Mouse (Mus musculus): ENCODE measurements at regions not wholly inside any gene's neighbourhood (a gene's known extent, or its start where the extent isn't known, plus 50 kb on each side); places are given as distances from the start of the nearest gene placed in this dataset.

DNA sequence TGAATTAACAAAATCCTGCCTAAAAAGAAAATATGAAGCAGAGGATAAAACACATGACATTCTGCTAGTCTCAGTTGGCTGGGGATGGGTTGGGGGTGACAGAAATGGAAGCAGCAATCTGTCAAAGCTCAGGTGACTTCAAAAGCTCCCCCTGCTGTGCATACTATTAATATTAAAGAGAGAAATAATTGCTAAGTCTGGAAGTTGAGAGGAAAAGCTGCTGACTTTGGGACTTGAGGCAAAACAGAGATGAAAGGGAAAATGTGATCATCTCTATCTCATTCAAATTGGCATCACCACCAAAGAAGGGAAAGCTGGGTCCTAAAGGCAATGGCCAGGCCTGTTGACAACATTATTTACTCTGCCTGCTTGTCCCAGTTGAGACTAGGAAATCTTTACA, 90.8 kb downstream of the Rpe65 start:
- no peak for DNase-seq

DNA sequence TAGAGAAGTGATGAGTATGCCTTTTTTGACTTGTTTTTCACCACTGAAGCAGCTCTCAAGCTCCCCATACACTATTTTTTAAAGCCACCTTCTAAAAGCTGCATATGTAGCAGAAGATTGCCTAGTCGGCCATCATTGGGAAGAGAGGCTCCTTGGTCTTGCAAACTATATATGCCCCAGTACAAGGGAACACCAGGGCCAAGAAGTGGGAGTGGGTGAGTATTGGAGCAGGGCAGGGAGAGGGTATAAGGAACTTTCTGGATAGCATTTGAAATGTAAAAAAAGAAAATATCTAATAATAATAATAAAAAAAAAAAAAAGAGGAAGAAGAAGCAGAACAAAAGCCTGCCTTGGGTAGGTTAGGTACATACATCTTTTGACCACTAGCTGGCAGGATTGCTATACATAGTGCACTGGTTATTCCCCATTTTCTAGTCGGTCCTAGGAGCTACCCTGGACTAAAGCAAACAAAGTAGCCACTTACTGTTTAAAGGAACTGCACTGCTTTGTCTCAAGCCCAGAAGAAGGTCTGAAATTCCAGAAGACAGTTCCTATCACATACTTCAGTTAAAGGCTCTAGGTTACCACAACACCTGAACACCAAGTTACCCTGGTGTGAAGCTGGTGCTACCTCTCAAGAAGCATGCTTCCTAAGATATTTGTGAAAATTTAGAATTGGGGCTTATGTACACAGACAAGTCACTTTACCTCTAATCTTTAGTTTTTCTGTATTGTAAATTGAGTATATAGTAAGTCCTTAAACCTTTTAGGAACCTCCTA, 114.9 kb upstream of the Wls start:
- peak; percentile 67 for DNase-seq

DNA sequence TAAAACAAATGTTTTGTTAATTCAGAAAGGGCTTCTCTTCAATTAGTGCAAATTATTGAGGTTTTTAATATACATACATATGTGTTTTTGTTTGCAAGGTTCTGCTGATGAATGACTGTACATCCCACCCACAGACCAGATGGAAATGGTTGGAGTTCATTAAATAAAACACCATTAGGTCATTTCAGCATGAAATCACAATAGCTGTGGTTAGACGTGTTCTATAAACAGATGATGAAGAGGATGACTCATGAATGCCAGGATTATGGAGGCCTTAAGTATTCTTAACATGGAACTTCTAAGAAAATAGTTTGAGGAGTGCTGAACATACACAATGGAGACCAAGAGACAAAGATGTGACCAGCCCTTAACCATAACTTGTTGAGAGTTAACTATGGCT, 107.3 kb upstream of the Wls start:
- no peak for DNase-seq

DNA sequence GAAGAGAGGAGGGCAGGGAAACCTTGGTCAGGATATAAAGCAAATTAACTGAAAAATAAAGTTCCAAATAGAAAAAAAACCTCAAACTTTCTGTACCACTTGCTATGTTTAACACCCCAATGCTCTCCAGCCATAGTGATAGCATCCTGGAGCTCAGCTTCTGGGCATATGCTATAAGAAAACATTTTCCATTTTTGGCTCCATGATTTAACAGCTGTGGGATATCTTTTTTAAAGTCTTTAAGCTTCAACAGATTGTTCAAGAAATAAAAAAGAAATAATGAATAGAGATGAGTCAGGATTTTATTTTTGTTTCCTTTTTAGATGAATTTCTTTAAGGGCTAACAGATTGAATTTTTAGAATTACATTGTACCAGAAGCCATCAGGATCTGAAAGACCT, 106.3 kb upstream of the Wls start:
- no peak for DNase-seq

DNA sequence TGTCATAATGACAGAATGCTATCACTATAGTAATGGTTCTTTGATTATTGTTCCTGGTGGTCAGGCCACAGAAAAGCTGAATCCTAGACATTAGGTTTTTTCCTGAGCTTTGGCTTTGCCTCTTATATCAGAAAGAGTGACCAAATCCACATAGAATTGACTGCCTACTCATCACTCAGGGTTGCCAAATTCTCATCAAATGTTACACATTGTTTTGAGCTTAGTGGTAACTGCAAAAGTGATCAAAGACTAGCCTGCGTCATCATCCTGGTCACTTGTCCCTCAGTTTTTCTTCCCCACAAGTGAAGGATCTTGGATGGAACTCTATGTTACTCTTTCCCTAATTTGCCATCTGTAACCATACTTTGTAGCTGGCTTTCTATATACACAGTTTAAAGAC, 104.9 kb upstream of the Wls start:
- no peak for DNase-seq

DNA sequence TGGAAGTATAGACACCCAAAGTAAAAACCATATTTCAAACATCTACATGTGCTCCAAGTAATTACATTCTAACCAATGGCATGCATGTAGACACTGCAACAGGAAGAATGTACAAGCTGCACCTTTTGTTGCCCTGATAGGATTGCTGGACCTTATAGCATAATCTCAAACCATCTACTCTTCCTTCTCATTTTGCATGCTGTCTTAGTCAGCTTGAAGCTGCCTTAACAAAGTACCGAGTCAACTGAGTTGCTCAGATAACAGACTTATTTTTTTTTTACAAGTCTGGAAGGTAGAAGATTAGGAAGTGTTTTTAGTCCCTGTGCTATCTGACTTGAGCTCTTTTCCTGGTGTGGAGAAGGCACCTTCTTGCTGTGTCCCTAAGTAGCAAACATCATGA, 103.4 kb upstream of the Wls start:
- DNase-seq = no peak

DNA sequence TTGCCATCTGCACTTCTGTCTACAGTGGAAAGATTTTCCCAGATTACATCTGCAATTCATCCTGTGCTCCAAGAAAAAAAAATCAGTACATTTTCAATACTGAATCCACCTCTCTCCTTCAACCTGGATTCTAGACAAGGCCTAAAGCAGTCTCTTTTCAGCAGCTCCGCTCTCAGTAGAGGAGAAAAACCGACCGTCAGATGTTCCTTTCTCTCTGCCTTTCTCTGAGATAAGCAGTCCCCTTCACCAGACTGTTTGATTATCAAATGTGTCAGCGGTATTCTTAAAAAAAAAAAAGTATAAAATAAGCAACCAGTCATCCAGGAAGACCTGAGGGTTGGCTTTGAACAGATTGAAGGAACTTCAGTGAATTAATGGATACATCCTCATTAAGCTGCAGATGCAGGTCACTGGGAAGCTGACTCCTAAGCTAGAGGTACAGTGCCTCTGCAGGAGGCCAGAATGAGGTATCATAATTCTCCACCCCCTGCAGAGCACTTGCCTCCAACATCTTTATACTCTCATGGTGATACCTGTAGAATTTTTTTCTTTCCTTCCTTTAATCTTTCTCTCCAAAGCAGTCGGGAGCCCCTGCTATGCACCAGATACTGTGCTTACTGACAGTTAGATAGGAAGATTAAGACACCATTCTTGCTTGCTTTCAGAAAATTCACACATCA, 98.7 kb upstream of the Wls start:
- no peak for DNase-seq

DNA sequence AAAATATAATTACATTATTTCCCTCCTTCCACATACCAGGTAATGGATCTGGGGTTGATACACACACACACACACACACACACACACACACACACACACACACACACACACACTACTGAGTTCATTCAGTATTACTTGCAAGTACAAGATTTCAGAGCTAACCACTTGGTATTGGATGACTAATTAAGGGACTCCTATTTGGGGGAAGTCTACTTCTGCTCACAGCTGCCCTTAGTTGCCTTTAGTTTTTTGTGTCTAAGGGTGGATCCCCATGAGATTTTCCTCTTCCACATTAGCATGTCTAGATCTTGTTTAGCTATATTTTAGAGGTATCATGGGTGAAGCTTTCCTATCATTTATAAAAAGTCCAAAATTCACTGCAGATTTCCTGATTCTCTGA, 97.7 kb upstream of the Wls start:
- DNase-seq = no peak

DNA sequence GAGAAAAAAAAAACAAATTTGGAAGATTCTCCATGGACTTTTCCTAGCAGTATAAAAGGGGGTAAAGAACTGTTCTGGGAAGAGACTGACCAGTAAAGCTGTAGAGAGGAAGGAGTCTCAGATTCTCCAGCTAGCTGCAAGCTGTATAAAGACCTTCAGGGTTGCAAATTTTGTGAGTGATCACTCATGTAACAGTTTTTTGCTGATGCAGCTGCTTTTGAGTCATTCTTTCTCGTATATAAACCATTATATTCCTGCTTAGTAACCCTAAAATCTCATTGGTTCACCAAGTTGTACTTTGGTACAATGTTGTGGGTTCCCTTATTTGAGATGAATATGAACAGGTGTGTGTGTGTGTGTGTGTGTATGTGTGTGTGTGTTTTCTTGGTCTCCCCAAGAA, 79.7 kb upstream of the Wls start:
- DNase-seq = no peak

DNA sequence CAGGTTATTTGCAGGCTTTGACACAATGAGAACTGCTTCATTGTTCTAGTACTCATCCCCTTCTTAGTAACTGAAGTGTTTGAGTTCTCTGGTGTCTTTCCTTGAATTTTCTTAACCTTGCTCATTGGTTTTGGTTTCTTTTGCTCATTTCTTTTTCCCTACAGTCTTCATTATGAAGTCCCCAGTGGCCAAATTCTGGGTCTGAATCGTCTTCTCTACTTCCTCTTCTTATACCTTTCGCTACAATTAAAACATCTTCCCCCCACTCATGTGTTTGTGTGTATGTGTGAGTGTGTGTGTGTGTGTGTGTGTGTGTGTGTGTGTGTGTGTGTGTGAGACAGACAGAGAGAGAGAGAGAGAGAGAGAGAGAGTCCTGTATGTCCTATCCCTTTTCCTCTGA, 79.2 kb upstream of the Wls start:
- no peak for DNase-seq

DNA sequence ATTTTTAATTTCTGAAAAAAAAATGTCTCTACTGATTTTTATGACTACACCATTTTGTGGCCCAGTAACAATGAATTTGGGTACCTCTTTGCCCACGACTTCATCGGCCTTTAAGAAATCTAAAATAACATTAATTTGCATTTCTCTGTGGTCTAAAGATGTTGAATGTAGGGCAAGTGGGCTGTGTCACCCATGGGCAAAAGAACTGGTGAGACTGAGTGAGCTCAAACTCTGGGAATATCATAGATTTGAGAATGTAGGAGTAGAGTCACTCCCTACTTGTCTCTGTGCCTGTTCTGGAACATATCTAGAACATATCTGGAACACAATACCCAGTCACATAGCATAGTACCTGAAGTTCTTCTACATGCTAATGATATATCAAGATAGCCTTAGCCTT, 78.5 kb upstream of the Wls start:
- no peak for DNase-seq

DNA sequence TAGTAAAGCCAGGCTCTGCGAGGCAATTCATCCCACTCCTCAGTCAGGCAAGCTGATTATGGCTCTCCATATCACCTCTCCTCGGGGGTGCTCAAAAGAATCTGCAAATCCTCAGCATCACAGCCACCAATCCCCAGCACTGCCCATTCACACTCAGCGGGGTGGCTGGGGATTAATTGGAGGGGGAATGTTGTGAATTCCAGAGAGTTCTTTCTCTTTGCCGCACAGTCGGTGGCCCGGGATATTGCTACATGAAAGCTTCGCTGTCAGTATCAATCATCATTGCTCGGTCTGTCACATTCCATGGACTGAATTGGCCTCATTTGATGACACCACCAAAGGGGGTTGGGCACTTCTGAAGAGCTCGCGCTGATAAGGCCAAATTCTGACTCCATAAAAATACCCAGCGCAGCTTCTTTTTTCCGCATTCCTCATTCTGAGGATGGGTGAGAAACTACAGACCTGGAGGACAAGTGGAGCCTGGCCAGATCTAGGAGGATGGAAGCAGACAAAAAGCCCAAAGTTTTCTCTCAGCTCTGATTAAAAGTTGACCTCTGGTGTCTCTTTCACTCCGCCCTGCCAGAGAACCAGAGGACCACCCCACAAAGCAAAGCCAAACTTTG, 57.1 kb upstream of the Wls start:
- peak; percentile 75 for DNase-seq

DNA sequence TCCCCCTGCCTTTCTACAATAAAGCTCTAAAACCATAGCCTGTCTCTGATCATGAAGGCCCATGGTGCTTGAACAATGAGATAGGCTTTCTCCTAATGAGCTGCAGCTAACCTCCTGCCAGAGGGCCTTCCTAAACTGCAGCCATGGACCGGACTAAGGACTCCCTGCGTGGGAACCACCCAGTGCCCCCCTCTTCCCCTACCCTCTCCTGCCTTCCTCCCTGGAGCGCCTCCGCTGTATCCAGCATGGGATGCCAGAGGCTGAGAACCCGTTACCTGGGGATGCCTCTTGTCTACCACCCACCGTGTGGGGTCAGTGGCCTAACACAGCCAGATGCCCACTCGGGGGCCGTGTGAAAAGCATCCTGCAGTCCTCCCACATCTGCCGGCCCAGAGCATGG, 51.7 kb upstream of the Wls start:
- DNase-seq = no peak
